Mouse (Mus musculus): ENCODE measurements around the gene Lrrc28.

- TF ChIP-seq CTCF (IDR thresholded peaks at IDR 0.05; ENCODE audit: extremely low read depth, insufficient read depth, insufficient read length, insufficient replicate concordance): no peak
- no peak for TF ChIP-seq POLR2A (IDR thresholded peaks at IDR 0.05; ENCODE audit: low read depth, low read length)
Measured at GRCm38 (mm10) chr7:67686545-67686944, 41.5 kb upstream of the Lrrc28 start.

All from spleen, adult 2 months (tissue).